Mouse (Mus musculus): ENCODE results near the gene Eepd1.

- TF ChIP-seq CTCF (IDR thresholded peaks at IDR 0.05; ENCODE audit: low read depth) (no peak), EP300 (optimal IDR thresholded peaks at IDR 0.05) (no peak)
Measured at GRCm38 (mm10) chr9:25508825-25509224, 27.5 kb downstream of the Eepd1 start.

Data from stomach, postnatal 0 days (tissue).